Mouse (Mus musculus) monocyte, adult 5-6 weeks (primary cell): ENCODE measurements around the gene Gucd1. TPM values are rescaled to one million over a fixed set of nuclear protein-coding genes. Genes with fewer than 3 reads are reported as not detected.
A peak's percentile ranks its signal among the peaks of the same experiment; 100 is the strongest.
"Not testable (repeated sequence)": the region's sequence is repeated elsewhere in the genome, so short reads cannot be mapped to it uniquely, and the experiment has no call there.

ENCODE experiments used
- ATAC-seq: fragments of 153-309, 156-312 bp; replicated peaks from 2 replicates; pipeline ENCODE4 v1.8.0; 2017; ENCODE audit warnings: mild to moderate bottlenecking; ENCODE audit not compliant: low TSS enrichment, insufficient number of reproducible peaks, severe bottlenecking, poor library complexity, low FRiP score
- total RNA-seq: library from RNA; stranded (forward); fragments of 200-1000, 200-491, 200-594 nt; gene quantifications from 3 replicates; pipeline ENCODE4 v1.2.3, GENCODE M21; 2017

The Gucd1 gene
- total RNA-seq, 1 experiment from 2014 or later: 66.8 TPM

- no peak for ATAC-seq
Measured at GRCm38 (mm10) chr10:75417363-75418042, 100.3 kb downstream of the Gucd1 start.

DNA sequence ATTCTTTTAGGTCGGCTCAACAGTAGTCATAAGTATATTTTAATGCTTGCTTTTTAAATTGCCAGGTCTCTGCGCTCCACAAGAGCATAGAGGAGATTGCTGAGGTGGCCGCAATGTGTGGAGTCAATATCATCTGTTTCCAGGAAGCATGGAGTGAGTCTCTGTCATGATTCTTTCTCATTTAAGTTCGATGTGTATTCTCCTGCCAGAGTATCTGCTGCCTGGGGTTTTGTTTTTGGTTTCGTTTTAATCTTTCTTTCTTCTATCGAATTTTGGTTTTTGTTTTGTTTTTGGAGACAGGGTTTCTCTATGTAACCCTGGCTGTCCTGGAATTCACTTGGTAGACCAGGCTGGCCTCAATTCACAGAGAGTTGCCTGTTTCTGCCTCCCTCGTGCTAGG is 102.8 kb downstream of the Gucd1 start:
- no peak for ATAC-seq

GRCm38 (mm10) chr10:75412114-75413103 is 105.4 kb downstream of the Gucd1 start:
- no peak for ATAC-seq

DNA sequence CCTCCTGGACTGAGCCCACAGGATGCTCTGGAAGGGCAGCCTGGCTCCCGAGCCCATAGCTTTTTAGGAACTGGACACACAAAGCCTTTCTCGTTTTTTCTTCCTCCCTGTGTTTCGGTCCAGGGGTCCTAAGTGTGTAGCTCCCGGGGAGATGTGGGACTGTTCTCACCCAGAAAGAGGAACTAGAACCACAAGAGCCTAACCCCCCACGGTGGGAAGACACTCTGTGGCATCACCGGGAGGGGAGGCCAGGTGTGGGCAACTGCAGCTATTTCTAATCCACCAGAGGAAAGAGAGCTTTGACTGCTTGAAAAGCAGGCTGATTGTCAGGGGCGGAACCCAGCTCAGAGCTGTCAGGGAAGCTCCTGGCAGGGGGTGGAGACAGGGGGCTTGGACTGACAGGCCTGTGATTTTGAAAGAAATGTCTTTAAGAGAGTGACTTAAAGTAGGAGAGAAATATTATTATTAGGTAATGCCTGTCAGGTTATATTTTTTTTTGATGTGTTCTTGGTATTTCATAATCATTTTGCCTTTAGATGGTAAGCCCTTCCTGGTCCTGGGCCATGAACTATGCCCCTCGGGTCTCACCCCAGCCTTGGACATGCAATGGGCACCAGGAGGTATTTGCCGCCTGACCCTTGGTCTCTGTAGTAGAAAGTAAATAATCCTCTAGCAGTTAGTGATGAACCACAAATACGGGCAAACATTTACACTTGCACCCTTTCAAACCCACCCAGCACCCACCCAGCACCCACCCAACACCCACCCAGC is 106.2 kb downstream of the Gucd1 start:
- peak; percentile 29; the same call in 1 of the 2 replicates for ATAC-seq

DNA sequence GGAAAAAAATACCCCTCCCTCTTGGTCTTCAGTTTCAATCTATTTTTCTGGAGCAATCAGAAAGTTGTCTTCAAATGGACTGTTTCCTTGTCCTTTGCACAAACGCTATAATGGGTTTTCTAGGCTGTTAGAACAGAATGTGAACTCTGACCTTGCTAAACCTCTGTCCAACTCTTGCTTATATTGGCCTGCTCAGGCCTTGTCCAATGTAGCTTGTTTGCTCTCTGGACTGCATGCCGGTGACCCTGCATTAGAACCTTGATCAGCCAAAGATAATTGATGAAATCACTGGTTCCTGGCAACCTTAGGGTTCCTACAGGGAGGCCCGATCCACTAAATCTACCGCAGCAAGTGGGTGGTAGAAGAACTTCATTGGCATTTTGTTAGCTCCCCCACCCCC is 110.0 kb downstream of the Gucd1 start:
- no peak for ATAC-seq

- no peak for ATAC-seq
Measured at GRCm38 (mm10) chr10:75406755-75407154, 111.0 kb downstream of the Gucd1 start.

GRCm38 (mm10) chr10:75405916-75406315 is 111.9 kb downstream of the Gucd1 start:
- no peak for ATAC-seq

DNA sequence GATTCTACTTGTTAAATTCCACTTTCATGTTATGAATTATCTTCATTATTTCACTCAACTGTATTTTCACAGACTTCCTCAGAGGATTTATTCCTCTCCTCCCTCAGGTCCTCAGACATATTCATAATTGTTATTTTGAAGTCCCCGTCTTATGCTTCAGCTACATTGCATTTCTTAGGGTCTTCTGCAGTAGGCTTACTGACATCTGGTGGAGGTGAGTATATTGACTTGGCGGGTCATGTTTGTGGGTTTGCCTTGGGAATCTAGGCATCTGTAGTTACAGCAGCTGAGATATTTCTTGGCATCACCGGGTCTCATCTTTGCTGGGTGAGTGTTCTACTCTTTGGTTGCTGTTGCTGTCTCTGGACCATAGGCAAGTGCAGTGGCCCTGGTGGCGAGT is 116.8 kb downstream of the Gucd1 start, which contains the start of gene Upb1:
Gene Upb1, plus strand, starts transcription at position 158 of the 400 bp plus-strand sequence.
- no peak for ATAC-seq

GRCm38 (mm10) chr10:75396966-75397365 is 120.8 kb downstream of the Gucd1 start:
- 0 out of 2 replicates have a peak, but pooled peaks have one; percentile 35 for ATAC-seq

GRCm38 (mm10) chr10:75394796-75395195 is 123.0 kb downstream of the Gucd1 start:
- ATAC-seq: no peak

- ATAC-seq: no peak
Measured at GRCm38 (mm10) chr10:75390832-75391231, 126.9 kb downstream of the Gucd1 start.

GRCm38 (mm10) chr10:75390156-75390555 is 127.6 kb downstream of the Gucd1 start:
- no peak for ATAC-seq

- ATAC-seq: no peak
Measured at GRCm38 (mm10) chr10:75378688-75379087, 139.1 kb downstream of the Gucd1 start.

GRCm38 (mm10) chr10:75373655-75374351 is 144.0 kb downstream of the Gucd1 start:
- not testable (repeated sequence) for ATAC-seq

DNA sequence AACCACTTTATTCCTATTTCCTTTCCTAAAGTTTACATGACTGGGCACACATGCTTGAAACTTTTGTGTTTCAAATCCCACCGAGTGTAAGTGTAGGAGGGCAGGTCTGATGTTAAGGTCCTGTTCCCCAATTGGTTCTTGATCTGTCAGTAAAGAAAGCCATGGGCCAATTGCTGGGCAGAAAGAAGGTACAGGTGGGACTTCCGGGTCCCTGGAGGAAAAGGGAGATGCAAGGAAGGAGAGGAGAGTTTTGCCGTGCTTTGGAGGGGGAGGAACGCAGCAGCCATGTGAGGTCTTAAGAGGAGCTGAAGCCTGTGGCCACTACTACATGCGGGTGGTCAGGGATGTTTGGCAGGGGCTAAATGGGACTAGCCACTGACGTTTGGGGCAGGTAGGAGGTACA is 152.5 kb downstream of the Gucd1 start:
- ATAC-seq: peak; percentile 40; the same call in 1 of the 2 replicates

DNA sequence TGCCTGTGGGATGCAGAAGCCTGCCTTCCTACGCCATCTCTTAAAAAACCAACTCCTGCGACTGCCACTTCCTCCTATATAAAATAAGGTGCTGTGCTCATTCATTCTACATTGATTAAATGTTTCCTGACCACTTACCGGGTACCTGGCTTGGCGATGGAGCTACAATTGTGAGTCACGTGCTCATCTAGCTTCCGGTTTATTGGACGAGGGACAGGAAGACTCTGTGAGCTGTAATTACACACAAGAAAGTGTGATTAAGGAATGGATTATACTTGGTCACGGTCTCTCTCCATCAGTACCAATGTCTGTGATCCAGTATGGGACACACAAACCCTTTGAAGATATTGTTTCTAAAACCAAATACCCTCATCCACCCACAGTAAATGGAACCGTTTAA is 153.0 kb downstream of the Gucd1 start:
- ATAC-seq: no peak

- ATAC-seq: not testable (repeated sequence)
Measured at GRCm38 (mm10) chr10:75364214-75364690, 153.5 kb downstream of the Gucd1 start.

- ATAC-seq: no peak
Measured at GRCm38 (mm10) chr10:75355341-75355740, 162.4 kb downstream of the Gucd1 start.
